Mouse (Mus musculus): ENCODE measurements at regions not wholly inside any gene's neighbourhood (a gene's known extent, or its start where the extent isn't known, plus 50 kb on each side); places are given as distances from the start of the nearest gene placed in this dataset.

- no peak for TF ChIP-seq CTCF (IDR thresholded peaks at IDR 0.05; ENCODE audit: low read depth)
- no peak for TF ChIP-seq EP300 (IDR thresholded peaks at IDR 0.05; ENCODE audit: low read depth)
These were observed 64.6 kb upstream of the Itga11 start for GRCm38 (mm10) chr9:62613053-62613452.

Data from liver, postnatal 0 days (tissue).